Mouse (Mus musculus): ENCODE data around the gene Gm15557. TPM values are rescaled to one million over a fixed set of nuclear protein-coding genes. Genes with fewer than 3 reads are reported as not detected.

The Gm15557 gene
- polyA plus RNA-seq, 1 experiment from 2014 or later = not detected

DNA sequence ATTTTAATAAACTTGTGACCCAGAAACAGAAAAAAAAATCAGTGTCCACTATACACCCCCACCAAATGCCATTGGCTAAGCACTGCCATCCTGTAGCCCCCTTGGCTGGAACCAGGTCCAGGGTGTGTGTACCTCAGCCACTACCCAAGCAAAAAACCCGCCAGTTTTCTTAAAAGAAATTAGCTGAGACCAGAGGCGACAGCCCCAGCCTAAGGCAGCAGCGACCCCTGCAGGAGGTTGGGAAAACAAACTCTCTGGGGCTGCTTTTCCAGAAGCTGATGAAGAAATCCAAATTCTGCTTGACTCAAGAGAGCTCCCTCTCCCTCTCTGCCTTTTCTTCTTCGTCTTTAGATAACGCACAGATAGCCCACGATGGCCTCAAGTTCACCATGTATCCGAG, 5.5 kb downstream of the Gm15557 start:
- H3K27ac ChIP-seq (replicated peaks) = no peak overlapping the region
- H3K4me3 ChIP-seq (ENCODE audit: low read depth, low read length) = no peak overlapping the region
- no peak overlapping the region for H3K9ac ChIP-seq (ENCODE audit: low read length)
- DNase-seq (ENCODE audit: low spot score) = peak; percentile 86
- no peaks in the 10 kb centered on the region for H3K27me3 ChIP-seq (ENCODE audit: control insufficient read depth, insufficient read depth, low read length)
- TF ChIP-seq EP300 (optimal IDR thresholded peaks at IDR 0.05) = no peak
- peak; percentile 91 for TF ChIP-seq CTCF (IDR thresholded peaks at IDR 0.05; ENCODE audit: low read depth)
- ATAC-seq (ENCODE audit: low FRiP score, low TSS enrichment) = peak; percentile 18; the same call in 1 of the 2 replicates
- no peaks in the 10 kb centered on the region for H3K36me3 ChIP-seq (ENCODE audit: control insufficient read depth, insufficient read depth, low read length)
- H3K9me3 ChIP-seq (ENCODE audit: control insufficient read depth, low read length) = no peaks in the 10 kb centered on the region
- no peak overlapping the region for H3K4me2 ChIP-seq (replicated peaks; ENCODE audit: low read depth)
- H3K4me1 ChIP-seq (replicated peaks; ENCODE audit: control insufficient read depth, insufficient read depth) = peaks cover 2% of the 10 kb centered on the region; the same call in 1 of the 2 replicates
- WGBS = 5% methylated on average over 7 of the region's 7 CpGs

DNA sequence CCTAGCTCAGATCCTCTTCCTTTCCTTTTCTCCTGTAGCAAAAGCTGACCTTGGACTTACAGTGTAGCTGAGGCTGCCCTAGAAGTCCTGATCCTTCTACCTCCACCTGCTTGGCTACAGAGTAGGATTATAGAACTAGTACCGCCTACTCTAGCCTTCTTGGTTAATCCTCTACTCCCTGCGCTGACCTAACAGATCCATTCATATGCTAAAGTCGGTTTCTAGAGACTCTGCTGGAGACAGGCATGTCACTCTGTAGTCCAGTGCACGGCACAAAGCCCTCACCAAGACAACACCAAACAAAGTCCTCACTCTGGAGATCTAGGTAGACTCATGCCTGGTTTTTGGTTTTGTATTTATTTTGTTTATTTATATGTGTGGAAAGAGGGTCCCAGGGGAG, 6.0 kb downstream of the Gm15557 start:
- DNase-seq (ENCODE audit: low spot score) (no peak), ATAC-seq (ENCODE audit: low FRiP score, low TSS enrichment) (no peak)
- TF ChIP-seq EP300 (optimal IDR thresholded peaks at IDR 0.05) = no peak
- no peak for TF ChIP-seq CTCF (IDR thresholded peaks at IDR 0.05; ENCODE audit: low read depth)
- Histone ChIP-seq H3K9ac (ENCODE audit: low read length) (no peak overlapping the region), H3K4me1 (replicated peaks; ENCODE audit: control insufficient read depth, insufficient read depth) (peaks cover 2% of the 10 kb centered on the region; the same call in 1 of the 2 replicates), H3K4me2 (replicated peaks; ENCODE audit: low read depth) (no peak overlapping the region), H3K4me3 (ENCODE audit: low read depth, low read length) (no peak overlapping the region), H3K27ac (replicated peaks) (no peak overlapping the region), H3K9me3 (ENCODE audit: control insufficient read depth, low read length) (no peaks in the 10 kb centered on the region), H3K27me3 (ENCODE audit: control insufficient read depth, insufficient read depth, low read length) (no peaks in the 10 kb centered on the region), H3K36me3 (ENCODE audit: control insufficient read depth, insufficient read depth, low read length) (no peaks in the 10 kb centered on the region)
- 35% methylated on average over 4 of the region's 4 CpGs for WGBS

DNA sequence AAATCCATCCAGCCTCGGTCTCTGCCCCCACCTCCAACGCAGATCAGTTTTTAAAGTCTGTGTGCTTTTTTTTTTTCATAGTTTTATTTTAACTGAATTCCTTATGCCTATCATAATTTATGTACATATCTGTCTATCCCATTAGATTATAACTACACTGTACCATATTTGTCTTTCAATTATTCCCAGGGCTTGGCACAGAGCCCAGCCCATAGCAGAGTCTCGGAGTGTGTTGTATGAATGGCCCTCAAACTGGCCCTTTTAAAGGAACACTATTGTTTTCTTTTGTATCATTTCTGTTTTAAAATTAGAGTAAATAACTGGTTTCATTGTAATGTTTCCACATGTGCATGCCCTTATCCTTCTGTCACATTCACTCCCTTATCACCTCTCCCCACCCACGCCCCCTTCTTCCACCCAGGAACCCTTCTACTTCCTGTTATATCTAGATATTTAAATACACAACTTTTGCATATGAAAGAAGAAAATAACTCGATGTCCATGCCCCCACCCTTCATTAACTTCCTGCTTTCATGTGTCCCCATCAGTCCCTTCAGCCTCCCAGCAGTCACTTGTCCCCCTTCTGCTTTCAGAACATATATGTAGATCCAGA, 7.0 kb downstream of the Gm15557 start:
- TF ChIP-seq CTCF (IDR thresholded peaks at IDR 0.05; ENCODE audit: low read depth) = no peak
- no peak for TF ChIP-seq EP300 (optimal IDR thresholded peaks at IDR 0.05)
- Histone ChIP-seq H3K4me1 (replicated peaks; ENCODE audit: control insufficient read depth, insufficient read depth) (peaks cover 2% of the 10 kb centered on the region; the same call in 1 of the 2 replicates), H3K9me3 (ENCODE audit: control insufficient read depth, low read length) (no peaks in the 10 kb centered on the region), H3K4me2 (replicated peaks; ENCODE audit: low read depth) (no peak overlapping the region), H3K9ac (ENCODE audit: low read length) (no peak overlapping the region), H3K36me3 (ENCODE audit: control insufficient read depth, insufficient read depth, low read length) (no peaks in the 10 kb centered on the region), H3K27ac (replicated peaks) (no peak overlapping the region), H3K27me3 (ENCODE audit: control insufficient read depth, insufficient read depth, low read length) (no peaks in the 10 kb centered on the region), H3K4me3 (ENCODE audit: low read depth, low read length) (no peak overlapping the region)
- WGBS = 32% methylated on average over 5 of the region's 5 CpGs
- peak; percentile 25; the same call in 1 of the 2 replicates for ATAC-seq (ENCODE audit: low FRiP score, low TSS enrichment)
- DNase-seq (ENCODE audit: low spot score) = peak; percentile 56

DNA sequence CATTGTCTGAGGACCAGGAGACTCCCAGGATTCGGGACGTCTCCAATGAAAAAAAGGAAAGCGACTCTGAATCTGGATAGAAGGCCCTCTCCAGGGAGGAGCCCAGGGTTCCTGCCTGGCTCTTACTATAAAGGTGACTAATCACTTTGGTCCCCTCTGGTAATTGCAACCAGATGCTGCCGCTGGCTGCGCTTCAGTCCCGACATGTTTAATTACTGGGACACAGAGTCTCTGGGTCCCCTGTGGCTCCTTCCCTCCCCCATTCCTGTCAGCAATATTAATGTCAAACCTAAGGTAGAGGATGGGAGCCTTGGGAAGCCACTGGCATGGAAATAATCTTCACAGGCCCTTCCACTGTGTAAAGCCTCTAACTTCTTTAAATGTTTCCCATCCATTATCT, 8.8 kb downstream of the Gm15557 start:
- Histone ChIP-seq H3K4me2 (replicated peaks; ENCODE audit: low read depth) (no peak overlapping the region), H3K9me3 (ENCODE audit: control insufficient read depth, low read length) (no peaks in the 10 kb centered on the region), H3K27me3 (ENCODE audit: control insufficient read depth, insufficient read depth, low read length) (no peaks in the 10 kb centered on the region), H3K4me3 (ENCODE audit: low read depth, low read length) (no peak overlapping the region), H3K36me3 (ENCODE audit: control insufficient read depth, insufficient read depth, low read length) (no peaks in the 10 kb centered on the region), H3K27ac (replicated peaks) (no peak overlapping the region), H3K4me1 (replicated peaks; ENCODE audit: control insufficient read depth, insufficient read depth) (peaks cover under 1% of the 10 kb centered on the region; the same call in 1 of the 2 replicates), H3K9ac (ENCODE audit: low read length) (no peak overlapping the region)
- no peak for DNase-seq (ENCODE audit: low spot score)
- TF ChIP-seq CTCF (IDR thresholded peaks at IDR 0.05; ENCODE audit: low read depth) (no peak), EP300 (optimal IDR thresholded peaks at IDR 0.05) (no peak)
- no peak for ATAC-seq (ENCODE audit: low FRiP score, low TSS enrichment)
- 32% methylated on average over 6 of the region's 6 CpGs for WGBS

DNA sequence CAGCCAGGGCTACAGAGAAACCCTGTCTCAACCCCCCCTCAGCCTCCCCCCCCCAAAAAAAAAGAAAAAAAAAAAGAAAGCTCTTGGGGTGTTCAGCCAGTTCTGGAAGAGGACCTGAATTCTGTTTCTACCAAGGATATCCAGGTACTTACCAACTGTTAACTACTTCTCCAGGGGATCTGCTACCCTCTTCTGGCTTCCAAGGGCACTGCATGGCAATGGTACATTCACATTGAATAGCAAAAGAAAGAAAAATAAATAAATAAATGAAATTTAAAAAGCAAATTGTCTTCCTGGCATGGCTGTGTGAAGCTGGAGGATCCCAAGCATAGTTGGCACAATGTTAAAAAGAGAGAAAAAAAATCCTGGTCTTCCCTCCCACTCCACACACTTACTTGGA, 11.5 kb downstream of the Gm15557 start:
- Histone ChIP-seq H3K9me3 (ENCODE audit: control insufficient read depth, low read length) (no peaks in the 10 kb centered on the region), H3K4me2 (replicated peaks; ENCODE audit: low read depth) (no peak overlapping the region), H3K36me3 (ENCODE audit: control insufficient read depth, insufficient read depth, low read length) (no peaks in the 10 kb centered on the region), H3K4me1 (replicated peaks; ENCODE audit: control insufficient read depth, insufficient read depth) (no peaks in the 10 kb centered on the region), H3K4me3 (ENCODE audit: low read depth, low read length) (no peak overlapping the region), H3K9ac (ENCODE audit: low read length) (no peak overlapping the region), H3K27me3 (ENCODE audit: control insufficient read depth, insufficient read depth, low read length) (no peaks in the 10 kb centered on the region), H3K27ac (replicated peaks) (no peak overlapping the region)
- DNase-seq (ENCODE audit: low spot score) (peak; percentile 58), ATAC-seq (ENCODE audit: low FRiP score, low TSS enrichment) (no peak)
- TF ChIP-seq EP300 (optimal IDR thresholded peaks at IDR 0.05) (no peak), CTCF (IDR thresholded peaks at IDR 0.05; ENCODE audit: low read depth) (peak; percentile 80)

Measured in stomach, postnatal 0 days (tissue).